Mouse (Mus musculus) ZHBTc4 (cell line): Measurements from ENCODE around the gene Tenm4.

Experiments
- DNase-seq: peaks from one replicate; pipeline ENCODE4 v3.0.0-alpha.2; 2011; ENCODE audit warnings: low read depth, low spot score

Gene Tenm4

GRCm38 (mm10) chr7:96844104-96844894 lies 673.3 kb downstream of the Tenm4 start:
- no peak for DNase-seq

- DNase-seq, result no peak
Observed at GRCm38 (mm10) chr7:96852781-96853180, 681.7 kb downstream of the Tenm4 start.

GRCm38 (mm10) chr7:96855867-96856406 lies 684.9 kb downstream of the Tenm4 start:
- DNase-seq, result no peak

- DNase-seq, result no peak
Observed at GRCm38 (mm10) chr7:96856518-96856917, 685.5 kb downstream of the Tenm4 start.

GRCm38 (mm10) chr7:96859077-96859476 lies 688.0 kb downstream of the Tenm4 start:
- DNase-seq, result no peak

- no peak for DNase-seq
Observed at GRCm38 (mm10) chr7:96859684-96860083, 688.6 kb downstream of the Tenm4 start.

- no peak for DNase-seq
Observed at GRCm38 (mm10) chr7:96860650-96861049, 689.6 kb downstream of the Tenm4 start.

- DNase-seq, result peak; percentile 15
Observed at GRCm38 (mm10) chr7:96864894-96865722, 694.1 kb downstream of the Tenm4 start.

GRCm38 (mm10) chr7:96869079-96869810 lies 698.2 kb downstream of the Tenm4 start:
- no peak for DNase-seq

GRCm38 (mm10) chr7:96870473-96870872 lies 699.4 kb downstream of the Tenm4 start:
- DNase-seq, result no peak

- no peak for DNase-seq
Observed at GRCm38 (mm10) chr7:96871031-96871430, 700.0 kb downstream of the Tenm4 start.

- DNase-seq, result no peak
Observed at GRCm38 (mm10) chr7:96878511-96879276, 707.6 kb downstream of the Tenm4 start.

GRCm38 (mm10) chr7:96879593-96879992 lies 708.5 kb downstream of the Tenm4 start:
- DNase-seq, result no peak

- DNase-seq, result no peak
Observed at GRCm38 (mm10) chr7:96880221-96880944, 709.3 kb downstream of the Tenm4 start.

GRCm38 (mm10) chr7:96883297-96883696 lies 712.3 kb downstream of the Tenm4 start:
- DNase-seq, result no peak

GRCm38 (mm10) chr7:96887088-96887654 lies 716.1 kb downstream of the Tenm4 start:
- DNase-seq, result no peak

- no peak for DNase-seq
Observed at GRCm38 (mm10) chr7:96889061-96890034, 718.3 kb downstream of the Tenm4 start.

- peak; percentile 87 for DNase-seq
Observed at GRCm38 (mm10) chr7:96890035-96890621, 719.1 kb downstream of the Tenm4 start.
